In genomic region chr16:31233541-31234339, GRCm38 (mm10) we compare ENCODE assay signal across 8 mouse cellular contexts. TPM values are rescaled to one million over a fixed set of nuclear protein-coding genes. Genes with fewer than 3 reads are reported as not detected.
DNase-seq lines count a peak whose midpoint lies in the region; ATAC-seq and TF ChIP-seq lines count a peak whose summit lies in the region.

No protein-coding gene starts in this region.

- no peak for TF ChIP-seq CTCF in bone marrow macrophage, adult 2 months (IDR thresholded peaks at IDR 0.05; ENCODE audit: low read depth, low read length)

- DNase-seq in CD4-positive, CD25-positive, alpha-beta regulatory T cell, adult 2 months (ENCODE audit: low read depth, low spot score) = peak; percentile 76
- peak; percentile 67 to 78 for DNase-seq in frontal cortex, postnatal 36 days (ENCODE audit: low spot score in 2 of 2)
- peak; percentile 54 to 62 for DNase-seq in layer of hippocampus, postnatal 14 days (ENCODE audit: low spot score in 2 of 2)
- peak; percentile 82 for DNase-seq in lung, postnatal 10 days
- DNase-seq in right cerebral cortex, adult 2 months (ENCODE audit: low spot score in 2 of 2) = peak; percentile 70 to 81
- DNase-seq in urinary bladder, postnatal 36 days (ENCODE audit: low spot score in 2 of 2) = peak; percentile 85 to 88

- no peaks in the 10 kb centered on the region for H3K9me3 ChIP-seq in hindbrain, embryonic 13.5 days

- H3K4me3 ChIP-seq in bone marrow macrophage, adult 2 months (ENCODE audit: insufficient read depth, low read length) = peak overlapping the region; percentile 53
- H3K4me3 ChIP-seq in hindbrain, embryonic 13.5 days = no peak overlapping the region

- WGBS in hindbrain, embryonic 13.5 days = 33% methylated on average over 20 of the region's 20 CpGs

- peak overlapping the region; percentile 36 for H3K4me2 ChIP-seq in hindbrain, embryonic 13.5 days

- TF ChIP-seq POLR2A in bone marrow macrophage, adult 2 months (IDR thresholded peaks at IDR 0.05; ENCODE audit: borderline replicate concordance, low read depth, low read length) = no peak

- peak overlapping the region; percentile 5; the same call in 1 of the 2 replicates for H3K9ac ChIP-seq in hindbrain, embryonic 13.5 days

- H3K4me1 ChIP-seq in bone marrow macrophage, adult 2 months (ENCODE audit: control insufficient read depth, insufficient read depth, low read length) = peaks cover 22% of the 10 kb centered on the region
- H3K4me1 ChIP-seq in hindbrain, embryonic 13.5 days (replicated peaks) = peaks cover 16% of the 10 kb centered on the region

- peak overlapping the region; percentile 90 for H3K27ac ChIP-seq in bone marrow macrophage, adult 2 months (ENCODE audit: insufficient read depth, low read depth, low read length)
- H3K27ac ChIP-seq in hindbrain, embryonic 13.5 days = no peak overlapping the region

- H3K36me3 ChIP-seq in hindbrain, embryonic 13.5 days = no peaks in the 10 kb centered on the region

- H3K27me3 ChIP-seq in hindbrain, embryonic 13.5 days = no peaks in the 10 kb centered on the region

- no peak for ATAC-seq in hindbrain, embryonic 13.5 days (ENCODE audit: low FRiP score)

RNA-seq across cellular contexts. Expression of gene Acap2, which starts 32.7 kb away (rescaled TPM):
- 55.2 and 62.9 TPM in 2 replicates for polyA plus RNA-seq in bone marrow macrophage, adult 2 months (2012; ENCODE audit: insufficient read depth, insufficient read length, missing spikeins)
- polyA plus RNA-seq in hindbrain, embryonic 13.5 days (2015; fragmentation: Nextera tagmentation; extraction: Ambion mirVana) = 11.7 and 12.4 TPM in 2 replicates
- total RNA-seq in layer of hippocampus, postnatal 14 days (2021) = 100 to 1,000 TPM; 102 to 116 TPM

RNA-seq across cellular contexts. Expression of gene Ppp1r2, which starts 41.3 kb away (rescaled TPM):
- 45.4 and 57.8 TPM in 2 replicates for polyA plus RNA-seq in bone marrow macrophage, adult 2 months (2012; ENCODE audit: insufficient read depth, insufficient read length, missing spikeins)
- polyA plus RNA-seq in hindbrain, embryonic 13.5 days (2015; fragmentation: Nextera tagmentation; extraction: Ambion mirVana) = 108 and 113 TPM in 2 replicates
- 10 to 100 TPM; 74.8 to 75.6 TPM for total RNA-seq in layer of hippocampus, postnatal 14 days (2021)
